Mouse (Mus musculus): ENCODE measurements around the gene Crim1. TPM values are rescaled to one million over a fixed set of nuclear protein-coding genes. Genes with fewer than 3 reads are reported as not detected.

Crim1 gene
- polyA plus RNA-seq, 1 experiment from 2014 or later: 8.4 TPM

DNA sequence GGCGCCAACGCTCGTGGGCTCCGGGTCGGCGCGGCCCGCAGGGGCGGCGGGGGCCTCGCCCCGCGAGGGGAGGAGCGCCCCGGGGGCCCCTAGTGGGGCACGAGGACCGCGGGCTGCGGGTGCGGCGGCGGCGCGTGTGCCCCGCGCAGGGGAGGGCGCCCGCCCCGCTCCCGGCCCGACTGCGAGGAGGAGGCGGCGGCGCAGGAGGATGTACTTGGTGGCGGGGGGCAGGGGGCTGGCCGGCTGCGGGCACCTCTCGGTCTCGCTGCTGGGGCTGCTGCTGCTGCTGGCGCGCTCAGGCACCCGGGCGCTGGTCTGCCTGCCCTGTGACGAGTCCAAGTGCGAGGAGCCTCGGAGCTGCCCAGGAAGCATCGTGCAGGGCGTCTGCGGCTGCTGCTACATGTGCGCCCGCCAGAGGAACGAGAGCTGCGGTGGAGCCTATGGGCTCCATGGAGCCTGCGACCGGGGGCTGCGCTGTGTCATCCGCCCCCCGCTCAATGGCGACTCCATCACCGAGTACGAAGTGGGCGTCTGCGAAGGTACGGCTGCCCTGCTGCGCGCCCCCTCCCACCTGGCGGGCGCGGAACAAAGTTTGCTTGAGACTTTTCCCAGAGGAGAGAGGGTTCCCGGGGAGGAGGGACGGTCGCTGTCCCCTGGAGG lies 643 bp downstream of the Crim1 start:
- no peaks in the 10 kb centered on the region for H3K9me3 ChIP-seq (replicated peaks; ENCODE audit: low read length)
- no peaks in the 10 kb centered on the region for H3K36me3 ChIP-seq (ENCODE audit: insufficient read depth, low read length)
- H3K27me3 ChIP-seq (ENCODE audit: insufficient read depth, low read length): no peaks in the 10 kb centered on the region
- no peak for TF ChIP-seq CTCF (IDR thresholded peaks at IDR 0.05; ENCODE audit: low read depth)
- peak overlapping the region; percentile 84 for H3K9ac ChIP-seq (ENCODE audit: low read depth, low read length)
- under 1% methylated on average over 65 of the region's 73 CpGs for WGBS
- peak overlapping the region; percentile 93 for H3K27ac ChIP-seq
- ATAC-seq (replicated peaks; ENCODE audit: low FRiP score, low read depth): peak; percentile 57
- peaks cover 19% of the 10 kb centered on the region for H3K4me1 ChIP-seq (replicated peaks; ENCODE audit: insufficient read depth, low read length)
- peak overlapping the region; percentile 94 for H3K4me3 ChIP-seq (replicated peaks; ENCODE audit: low read depth, low read length)
- H3K4me2 ChIP-seq (ENCODE audit: low read length): peak overlapping the region; percentile 99
- DNase-seq (ENCODE audit: low spot score): peak; percentile 70

GRCm38 (mm10) chr17:78201221-78202058 lies 1.4 kb downstream of the Crim1 start:
- Histone ChIP-seq H3K9ac (ENCODE audit: low read depth, low read length) (peak overlapping the region; percentile 84), H3K27ac (peak overlapping the region; percentile 93; the same call in 1 of the 2 replicates), H3K36me3 (ENCODE audit: insufficient read depth, low read length) (no peaks in the 10 kb centered on the region), H3K4me1 (replicated peaks; ENCODE audit: insufficient read depth, low read length) (peaks cover 24% of the 10 kb centered on the region), H3K4me2 (ENCODE audit: low read length) (peak overlapping the region; percentile 99), H3K27me3 (ENCODE audit: insufficient read depth, low read length) (no peaks in the 10 kb centered on the region), H3K4me3 (replicated peaks; ENCODE audit: low read depth, low read length) (peak overlapping the region; percentile 94), H3K9me3 (replicated peaks; ENCODE audit: low read length) (no peaks in the 10 kb centered on the region)
- no peak for TF ChIP-seq CTCF (IDR thresholded peaks at IDR 0.05; ENCODE audit: low read depth)
- 1% methylated on average over 39 of the region's 39 CpGs for WGBS
- DNase-seq (ENCODE audit: low spot score): no peak
- ATAC-seq (replicated peaks; ENCODE audit: low FRiP score, low read depth): peak; percentile 52

DNA sequence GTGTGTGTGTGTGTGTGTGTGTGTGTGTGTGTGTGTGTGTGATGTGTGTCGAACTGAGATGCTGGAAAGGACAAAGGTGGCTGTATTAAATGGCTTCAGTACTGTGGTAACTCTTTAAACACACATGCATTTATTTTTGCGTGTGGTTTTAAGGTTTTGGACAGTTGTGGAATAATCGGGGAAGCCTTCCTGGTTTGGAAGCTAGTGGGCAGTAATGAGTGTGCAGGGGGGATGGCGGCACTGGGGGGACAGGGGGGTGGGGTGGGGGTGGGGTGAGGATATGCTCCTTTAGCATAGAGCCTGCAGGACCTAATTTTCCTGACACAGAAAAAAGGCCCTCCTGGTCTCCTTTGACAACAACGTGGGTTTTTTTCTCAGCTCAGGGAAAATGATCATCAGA lies 2.2 kb downstream of the Crim1 start:
- H3K27me3 ChIP-seq (ENCODE audit: insufficient read depth, low read length): no peaks in the 10 kb centered on the region
- DNase-seq (ENCODE audit: low spot score): no peak
- no peak overlapping the region for H3K27ac ChIP-seq
- no peaks in the 10 kb centered on the region for H3K9me3 ChIP-seq (replicated peaks; ENCODE audit: low read length)
- peaks cover 31% of the 10 kb centered on the region for H3K4me1 ChIP-seq (replicated peaks; ENCODE audit: insufficient read depth, low read length)
- WGBS: 13% methylated on average over 5 of the region's 5 CpGs
- ATAC-seq (replicated peaks; ENCODE audit: low FRiP score, low read depth): no peak
- H3K9ac ChIP-seq (ENCODE audit: low read depth, low read length): peak overlapping the region; percentile 84; the same call in 1 of the 2 replicates
- H3K4me2 ChIP-seq (ENCODE audit: low read length): peak overlapping the region; percentile 99
- H3K36me3 ChIP-seq (ENCODE audit: insufficient read depth, low read length): no peaks in the 10 kb centered on the region
- peak; percentile 31; the same call in 1 of the 2 replicates for TF ChIP-seq CTCF (IDR thresholded peaks at IDR 0.05; ENCODE audit: low read depth)
- H3K4me3 ChIP-seq (replicated peaks; ENCODE audit: low read depth, low read length): peak overlapping the region; percentile 94

DNA sequence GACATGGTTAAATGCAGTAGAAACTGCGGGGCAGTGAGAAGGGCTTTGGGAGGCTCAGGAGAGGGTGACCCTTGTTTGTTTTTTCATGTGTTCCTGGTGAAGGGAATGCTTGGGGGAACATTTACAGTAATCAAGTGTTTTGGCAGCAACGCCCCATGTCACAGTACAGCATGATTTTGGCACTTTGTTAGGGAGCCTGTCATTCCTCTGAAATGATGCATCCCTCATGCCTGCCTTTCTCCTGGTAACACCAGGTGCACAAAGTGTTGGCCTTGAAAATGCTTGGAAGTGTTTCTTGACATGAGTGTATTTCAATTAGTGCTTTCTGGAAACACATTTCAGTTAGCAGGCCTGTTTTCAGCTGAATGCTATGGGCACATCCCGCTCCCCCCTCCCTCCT lies 2.7 kb downstream of the Crim1 start:
- 0 out of 2 replicates have a peak, but pooled peaks have one; percentile 1 for TF ChIP-seq CTCF (IDR thresholded peaks at IDR 0.05; ENCODE audit: low read depth)
- H3K36me3 ChIP-seq (ENCODE audit: insufficient read depth, low read length): no peaks in the 10 kb centered on the region
- 26% methylated on average over 3 of the region's 3 CpGs for WGBS
- H3K4me3 ChIP-seq (replicated peaks; ENCODE audit: low read depth, low read length): peak overlapping the region; percentile 94
- H3K9ac ChIP-seq (ENCODE audit: low read depth, low read length): 0 out of 2 replicates have a peak overlapping the region, but pooled peaks have one; percentile 23
- H3K4me1 ChIP-seq (replicated peaks; ENCODE audit: insufficient read depth, low read length): peaks cover 36% of the 10 kb centered on the region
- peak overlapping the region; percentile 99 for H3K4me2 ChIP-seq (ENCODE audit: low read length)
- DNase-seq (ENCODE audit: low spot score) (no peak), ATAC-seq (replicated peaks; ENCODE audit: low FRiP score, low read depth) (no peak)
- H3K27me3 ChIP-seq (ENCODE audit: insufficient read depth, low read length): no peaks in the 10 kb centered on the region
- no peak overlapping the region for H3K27ac ChIP-seq
- H3K9me3 ChIP-seq (replicated peaks; ENCODE audit: low read length): no peaks in the 10 kb centered on the region

GRCm38 (mm10) chr17:78203478-78203877 lies 3.4 kb downstream of the Crim1 start:
- Histone ChIP-seq H3K9me3 (replicated peaks; ENCODE audit: low read length) (no peaks in the 10 kb centered on the region), H3K27me3 (ENCODE audit: insufficient read depth, low read length) (no peaks in the 10 kb centered on the region), H3K9ac (ENCODE audit: low read depth, low read length) (no peak overlapping the region), H3K4me1 (replicated peaks; ENCODE audit: insufficient read depth, low read length) (peaks cover 37% of the 10 kb centered on the region), H3K4me2 (ENCODE audit: low read length) (peak overlapping the region; percentile 99; the same call in 1 of the 2 replicates), H3K4me3 (replicated peaks; ENCODE audit: low read depth, low read length) (no peak overlapping the region), H3K36me3 (ENCODE audit: insufficient read depth, low read length) (no peaks in the 10 kb centered on the region), H3K27ac (no peak overlapping the region)
- WGBS: 47% methylated on average over 5 of the region's 5 CpGs
- DNase-seq (ENCODE audit: low spot score): no peak
- TF ChIP-seq CTCF (IDR thresholded peaks at IDR 0.05; ENCODE audit: low read depth): peak; percentile 63
- ATAC-seq (replicated peaks; ENCODE audit: low FRiP score, low read depth): no peak

DNA sequence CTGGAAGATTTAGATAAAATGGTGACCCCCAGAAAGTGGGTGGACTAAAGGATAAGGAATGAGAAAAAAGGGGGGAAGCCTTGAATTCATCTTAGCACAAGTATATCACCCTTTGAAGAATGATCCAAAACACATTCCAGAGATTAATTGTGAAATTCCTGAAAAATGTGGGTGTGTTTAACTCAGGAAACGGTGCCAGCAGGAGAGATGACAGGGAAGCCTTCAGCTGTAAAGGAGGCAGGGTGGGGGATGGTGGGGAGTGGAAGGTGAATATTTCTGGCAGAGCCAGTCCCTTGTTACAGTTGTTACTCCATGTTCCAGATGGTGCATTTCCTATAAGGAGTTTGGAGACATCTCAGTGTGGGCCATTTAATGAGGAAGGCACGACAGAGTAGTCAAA lies 6.4 kb downstream of the Crim1 start:
- WGBS: 24% methylated on average over 2 of the region's 2 CpGs
- no peak for DNase-seq (ENCODE audit: low spot score)
- Histone ChIP-seq H3K9me3 (replicated peaks; ENCODE audit: low read length) (no peaks in the 10 kb centered on the region), H3K4me1 (replicated peaks; ENCODE audit: insufficient read depth, low read length) (peaks cover 33% of the 10 kb centered on the region), H3K27ac (no peak overlapping the region), H3K9ac (ENCODE audit: low read depth, low read length) (no peak overlapping the region), H3K36me3 (ENCODE audit: insufficient read depth, low read length) (no peaks in the 10 kb centered on the region), H3K4me2 (ENCODE audit: low read length) (no peak overlapping the region), H3K27me3 (ENCODE audit: insufficient read depth, low read length) (no peaks in the 10 kb centered on the region), H3K4me3 (replicated peaks; ENCODE audit: low read depth, low read length) (no peak overlapping the region)
- no peak for TF ChIP-seq CTCF (IDR thresholded peaks at IDR 0.05; ENCODE audit: low read depth)
- ATAC-seq (replicated peaks; ENCODE audit: low FRiP score, low read depth): no peak

Data from kidney, postnatal 0 days (tissue).